Mouse (Mus musculus): ENCODE measurements around the gene 4930442H23Rik. TPM values are rescaled to one million over a fixed set of nuclear protein-coding genes. Genes with fewer than 3 reads are reported as not detected.

The 4930442H23Rik gene
- polyA plus RNA-seq, 1 experiment: not detected

- WGBS: 80% methylated on average over 18 of the region's 18 CpGs
- no peak for TF ChIP-seq POLR2A (IDR thresholded peaks at IDR 0.05; ENCODE audit: low read depth, low read length)
- no peak for TF ChIP-seq CTCF (IDR thresholded peaks at IDR 0.05; ENCODE audit: extremely low read depth, insufficient read length, insufficient replicate concordance, low read depth, low read length)
- H3K27me3 ChIP-seq (ENCODE audit: control insufficient read depth, insufficient read depth, low read length): 0 out of 2 replicates have a peak, but pooled peaks cover 4% of the 10 kb centered on the region
- H3K36me3 ChIP-seq (ENCODE audit: control insufficient read depth, insufficient read depth, low read length): peaks cover 15% of the 10 kb centered on the region; the same call in 1 of the 2 replicates
- no peak overlapping the region for H3K4me3 ChIP-seq (ENCODE audit: low read depth, low read length)
- no peak overlapping the region for H3K27ac ChIP-seq (ENCODE audit: insufficient read depth, low read depth, low read length)
- H3K4me1 ChIP-seq (ENCODE audit: control insufficient read depth, insufficient read depth, insufficient read length, low read length): peaks cover 23% of the 10 kb centered on the region
Measured at GRCm38 (mm10) chr10:81191342-81191982, 7.8 kb upstream of the 4930442H23Rik start.

GRCm38 (mm10) chr10:81190912-81191321 lies 7.3 kb upstream of the 4930442H23Rik start:
- Histone ChIP-seq H3K36me3 (ENCODE audit: control insufficient read depth, insufficient read depth, low read length) (peaks cover 15% of the 10 kb centered on the region; the same call in 1 of the 2 replicates), H3K27me3 (ENCODE audit: control insufficient read depth, insufficient read depth, low read length) (0 out of 2 replicates have a peak, but pooled peaks cover 4% of the 10 kb centered on the region), H3K27ac (ENCODE audit: insufficient read depth, low read depth, low read length) (no peak overlapping the region), H3K4me1 (ENCODE audit: control insufficient read depth, insufficient read depth, insufficient read length, low read length) (peaks cover 23% of the 10 kb centered on the region), H3K4me3 (ENCODE audit: low read depth, low read length) (no peak overlapping the region)
- 59% methylated on average over 6 of the region's 6 CpGs for WGBS
- TF ChIP-seq POLR2A (IDR thresholded peaks at IDR 0.05; ENCODE audit: low read depth, low read length) (no peak), CTCF (IDR thresholded peaks at IDR 0.05; ENCODE audit: extremely low read depth, insufficient read length, insufficient replicate concordance, low read depth, low read length) (peak; percentile 31; the same call in 1 of the 2 replicates)

GRCm38 (mm10) chr10:81190236-81190911 lies 6.7 kb upstream of the 4930442H23Rik start:
- Histone ChIP-seq H3K4me3 (ENCODE audit: low read depth, low read length) (no peak overlapping the region), H3K36me3 (ENCODE audit: control insufficient read depth, insufficient read depth, low read length) (peaks cover 16% of the 10 kb centered on the region), H3K27me3 (ENCODE audit: control insufficient read depth, insufficient read depth, low read length) (0 out of 2 replicates have a peak, but pooled peaks cover 4% of the 10 kb centered on the region), H3K4me1 (ENCODE audit: control insufficient read depth, insufficient read depth, insufficient read length, low read length) (peaks cover 20% of the 10 kb centered on the region), H3K27ac (ENCODE audit: insufficient read depth, low read depth, low read length) (no peak overlapping the region)
- 76% methylated on average over 31 of the region's 31 CpGs for WGBS
- peak; percentile 35; the same call in 1 of the 2 replicates for TF ChIP-seq CTCF (IDR thresholded peaks at IDR 0.05; ENCODE audit: extremely low read depth, insufficient read length, insufficient replicate concordance, low read depth, low read length)
- no peak for TF ChIP-seq POLR2A (IDR thresholded peaks at IDR 0.05; ENCODE audit: low read depth, low read length)

GRCm38 (mm10) chr10:81189821-81190220 lies 6.2 kb upstream of the 4930442H23Rik start:
- 0 out of 2 replicates have a peak, but pooled peaks cover 4% of the 10 kb centered on the region for H3K27me3 ChIP-seq (ENCODE audit: control insufficient read depth, insufficient read depth, low read length)
- peaks cover 18% of the 10 kb centered on the region for H3K4me1 ChIP-seq (ENCODE audit: control insufficient read depth, insufficient read depth, insufficient read length, low read length)
- TF ChIP-seq POLR2A (IDR thresholded peaks at IDR 0.05; ENCODE audit: low read depth, low read length): no peak
- no peak for TF ChIP-seq CTCF (IDR thresholded peaks at IDR 0.05; ENCODE audit: extremely low read depth, insufficient read length, insufficient replicate concordance, low read depth, low read length)
- no peak overlapping the region for H3K4me3 ChIP-seq (ENCODE audit: low read depth, low read length)
- peaks cover 21% of the 10 kb centered on the region for H3K36me3 ChIP-seq (ENCODE audit: control insufficient read depth, insufficient read depth, low read length)
- whole genome bisulfite sequencing: 89% methylated on average over 26 of the region's 26 CpGs
- no peak overlapping the region for H3K27ac ChIP-seq (ENCODE audit: insufficient read depth, low read depth, low read length)

- H3K4me3 ChIP-seq (ENCODE audit: low read depth, low read length): no peak overlapping the region
- no peaks in the 10 kb centered on the region for H3K27me3 ChIP-seq (ENCODE audit: control insufficient read depth, insufficient read depth, low read length)
- no peak for TF ChIP-seq POLR2A (IDR thresholded peaks at IDR 0.05; ENCODE audit: low read depth, low read length)
- TF ChIP-seq CTCF (IDR thresholded peaks at IDR 0.05; ENCODE audit: extremely low read depth, insufficient read length, insufficient replicate concordance, low read depth, low read length): no peak
- WGBS: 94% methylated on average over 9 of the region's 9 CpGs
- peaks cover 28% of the 10 kb centered on the region for H3K36me3 ChIP-seq (ENCODE audit: control insufficient read depth, insufficient read depth, low read length)
- H3K4me1 ChIP-seq (ENCODE audit: control insufficient read depth, insufficient read depth, insufficient read length, low read length): peaks cover 8% of the 10 kb centered on the region; the same call in 1 of the 2 replicates
- no peak overlapping the region for H3K27ac ChIP-seq (ENCODE audit: insufficient read depth, low read depth, low read length)
Measured at GRCm38 (mm10) chr10:81187161-81187560, 3.5 kb upstream of the 4930442H23Rik start.

- 68% methylated on average over 4 of the region's 4 CpGs for WGBS
- TF ChIP-seq POLR2A (IDR thresholded peaks at IDR 0.05; ENCODE audit: low read depth, low read length): no peak
- TF ChIP-seq CTCF (IDR thresholded peaks at IDR 0.05; ENCODE audit: extremely low read depth, insufficient read length, insufficient replicate concordance, low read depth, low read length): no peak
- peaks cover 5% of the 10 kb centered on the region; the same call in 1 of the 2 replicates for H3K4me1 ChIP-seq (ENCODE audit: control insufficient read depth, insufficient read depth, insufficient read length, low read length)
- peak overlapping the region; percentile 25; the same call in 1 of the 2 replicates for H3K27ac ChIP-seq (ENCODE audit: insufficient read depth, low read depth, low read length)
- H3K27me3 ChIP-seq (ENCODE audit: control insufficient read depth, insufficient read depth, low read length): no peaks in the 10 kb centered on the region
- peaks cover 43% of the 10 kb centered on the region for H3K36me3 ChIP-seq (ENCODE audit: control insufficient read depth, insufficient read depth, low read length)
- H3K4me3 ChIP-seq (ENCODE audit: low read depth, low read length): no peak overlapping the region
Measured at GRCm38 (mm10) chr10:81184765-81185164, 1.1 kb upstream of the 4930442H23Rik start.
